Mouse (Mus musculus): ENCODE measurements around the gene Zranb2. TPM values are rescaled to one million over a fixed set of nuclear protein-coding genes. Genes with fewer than 3 reads are reported as not detected.

The Zranb2 gene
- total RNA-seq, 2 experiments from 2014 or later: 38.4 to 43.6 TPM

DNA sequence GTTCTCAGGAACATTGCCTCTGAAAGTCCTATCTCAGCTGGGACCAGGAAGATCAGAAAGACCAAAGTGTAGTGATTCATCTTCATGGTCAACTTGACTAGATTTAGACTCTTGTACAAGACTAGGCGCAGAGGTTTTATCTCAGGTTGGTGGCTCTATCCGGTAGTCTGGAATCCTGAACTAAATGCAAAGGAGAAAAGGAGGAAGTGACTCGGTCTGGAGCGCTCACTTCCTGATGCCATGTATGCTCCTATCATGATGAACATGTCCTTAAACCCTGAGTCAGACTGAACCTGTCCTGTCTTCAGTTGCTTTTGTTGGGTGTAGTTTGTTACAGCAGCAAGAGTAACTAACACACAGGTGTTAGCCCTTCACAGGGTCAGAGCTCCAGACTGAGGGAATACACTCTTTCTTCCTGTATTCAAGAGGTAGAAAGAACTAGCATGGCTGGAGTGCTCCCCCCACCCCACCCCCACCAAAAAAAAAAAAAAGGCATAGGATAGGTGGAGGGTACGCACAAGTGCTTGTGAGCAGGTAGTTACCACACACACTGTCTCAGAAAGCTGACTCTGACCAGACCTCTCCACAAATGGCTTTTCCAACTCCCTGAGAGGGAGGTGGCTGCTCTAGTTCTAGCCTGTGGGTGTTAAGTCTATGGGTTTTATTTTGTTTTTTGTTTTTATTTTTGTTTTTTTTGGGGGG lies 44.7 kb downstream of the Zranb2 start:
- DNase-seq: no peak

DNA sequence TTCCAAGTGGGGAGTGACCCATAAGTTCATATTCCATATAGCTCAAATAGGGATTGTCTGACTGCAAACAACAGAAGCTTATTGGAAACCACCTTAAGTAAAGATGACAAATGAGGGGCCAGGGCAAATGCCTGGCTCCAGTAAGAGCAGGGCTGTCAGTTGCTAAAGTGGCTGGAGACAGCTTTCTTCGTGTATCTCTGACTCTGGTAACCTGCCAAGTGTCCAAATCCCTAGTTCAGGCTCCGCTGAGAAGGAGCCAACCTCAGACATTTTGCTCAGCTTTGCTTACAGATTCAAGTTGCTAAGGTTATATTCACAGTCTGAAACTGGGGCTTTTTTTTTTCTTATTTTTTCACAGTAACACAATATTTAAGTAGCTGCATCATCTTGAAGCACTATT lies 45.4 kb downstream of the Zranb2 start:
- no peak for DNase-seq

DNA sequence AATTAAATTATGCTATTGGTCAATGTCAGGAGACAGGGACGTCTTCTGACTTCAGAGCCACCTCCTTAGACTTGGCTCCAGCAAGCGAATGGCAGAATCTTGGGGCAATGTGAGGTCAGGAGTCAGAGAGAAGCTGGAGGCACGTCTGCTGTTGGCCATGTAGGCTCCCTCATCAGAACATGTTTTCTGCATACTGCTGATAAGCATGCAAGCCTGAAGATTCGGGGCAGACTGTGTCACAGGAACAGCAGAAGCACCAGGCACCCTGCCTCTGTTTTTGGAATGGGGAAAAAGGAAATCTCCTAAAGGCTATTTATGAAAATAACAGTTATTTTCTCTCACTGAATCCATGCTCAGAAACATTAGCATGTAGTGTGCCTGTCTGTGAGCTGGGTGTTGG lies 46.3 kb downstream of the Zranb2 start:
- DNase-seq: no peak

DNA sequence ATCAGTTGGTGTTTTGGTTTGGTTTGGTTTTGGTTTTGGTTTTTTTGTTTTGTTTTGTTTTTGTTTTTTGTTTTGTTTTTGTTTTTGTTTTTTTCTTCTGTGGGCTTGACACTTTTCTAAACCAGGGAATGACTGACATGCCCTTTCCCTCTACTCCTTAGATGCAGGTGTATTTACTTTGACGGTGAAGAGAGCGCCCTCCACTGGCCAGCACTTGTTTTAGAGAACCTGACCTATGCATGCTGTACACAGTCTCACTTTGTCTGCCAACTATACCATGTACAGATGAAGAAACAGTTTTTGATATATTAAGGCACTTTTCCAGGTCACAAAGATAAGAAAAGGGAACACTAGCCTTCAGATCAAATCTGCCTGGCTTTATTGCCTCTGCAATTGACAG lies 47.8 kb downstream of the Zranb2 start:
- no peak for DNase-seq

DNA sequence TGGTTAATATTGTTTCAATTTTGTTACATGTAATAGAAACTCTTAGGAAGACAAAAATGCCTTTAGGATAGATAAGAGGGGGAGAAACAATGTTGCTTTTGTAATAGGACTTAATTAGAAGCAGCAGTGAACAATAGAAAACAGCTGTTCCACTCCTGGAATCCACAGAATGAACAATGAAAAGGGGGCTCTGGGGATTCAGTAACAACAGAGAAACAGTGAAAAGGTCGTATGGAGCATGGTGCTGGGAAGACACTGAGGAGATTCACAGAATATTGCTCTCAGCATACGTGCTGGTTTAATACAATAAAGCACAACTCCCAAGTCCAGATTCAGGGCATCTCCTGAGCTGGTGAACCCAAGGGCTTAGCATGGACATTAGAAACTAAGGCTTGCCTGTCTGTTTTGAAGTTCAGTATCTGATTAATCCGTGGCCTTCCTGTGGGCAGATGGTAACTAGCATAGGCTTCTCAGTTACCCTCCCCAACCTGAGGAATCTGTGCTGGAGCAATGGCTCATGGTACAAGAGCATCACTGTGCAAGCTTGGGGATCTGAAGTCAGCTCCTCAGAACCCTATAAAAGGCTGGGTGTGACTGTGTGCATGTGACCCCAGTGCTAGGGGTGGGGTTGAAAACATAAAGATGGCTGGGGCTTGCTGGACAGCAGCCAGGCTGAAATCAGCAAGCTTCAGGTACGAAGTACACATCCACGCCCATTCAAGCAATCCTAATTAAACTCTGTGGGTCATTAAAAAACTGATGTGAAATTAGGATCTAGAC lies 48.9 kb downstream of the Zranb2 start:
- no peak for DNase-seq

DNA sequence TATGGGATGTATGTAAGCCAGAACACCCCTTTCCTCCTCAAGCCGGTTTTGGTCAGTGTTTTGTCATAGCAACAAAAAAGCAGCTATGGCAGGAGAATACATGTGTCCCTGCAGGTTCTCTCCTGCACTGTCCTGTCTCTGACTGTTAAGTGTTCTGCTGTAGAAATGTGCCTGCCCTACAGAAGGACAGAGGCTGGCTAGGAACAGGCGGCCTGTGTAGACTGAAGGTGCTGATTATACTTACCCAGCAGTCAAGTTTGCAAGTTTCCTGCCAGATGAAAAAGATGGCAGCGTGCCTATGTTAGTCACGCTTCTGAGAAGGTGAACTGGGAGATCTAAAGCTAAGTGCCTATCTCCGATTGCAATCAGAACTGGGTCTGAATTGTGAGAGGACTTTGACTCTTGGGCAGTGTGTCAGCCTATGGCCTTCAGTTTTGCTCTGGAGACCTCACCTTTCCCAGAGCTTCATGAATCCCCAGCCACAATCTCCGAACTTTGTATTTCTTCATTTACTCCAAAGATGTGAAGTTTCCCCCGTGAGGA lies 63.9 kb downstream of the Zranb2 start:
- DNase-seq: no peak

Small RNAs within 50 kb of the gene (microRNA-seq; reads per million reads assigned to microRNA genes)
- 121 to 199 reads per million in 2 experiments for gene Mir186

Other genes starting within 250 kb of the Zranb2 start
- gene Ptger3, start 32.7 kb downstream of the Zranb2 start, total RNA-seq (2021): under 1 TPM; 0.69 to 0.85 TPM